Mouse (Mus musculus): ENCODE measurements at regions not wholly inside any gene's neighbourhood (a gene's known extent, or its start where the extent isn't known, plus 50 kb on each side); places are given as distances from the start of the nearest gene placed in this dataset.

GRCm38 (mm10) chr6:93478521-93478920 lies 535.2 kb upstream of the Adamts9 start:
- no peak for ATAC-seq (ENCODE audit: insufficient number of reproducible peaks, insufficient read depth, low FRiP score, low TSS enrichment)
- Histone ChIP-seq H3K27ac (no peak overlapping the region), H3K4me2 (replicated peaks) (no peak overlapping the region), H3K9me3 (no peaks in the 10 kb centered on the region), H3K4me3 (no peak overlapping the region), H3K4me1 (no peaks in the 10 kb centered on the region), H3K36me3 (no peaks in the 10 kb centered on the region), H3K9ac (no peak overlapping the region), H3K27me3 (no peaks in the 10 kb centered on the region)
- WGBS = 85% methylated on average over 2 of the region's 2 CpGs

- WGBS = 48% methylated on average over 1 of the region's 1 CpGs
- Histone ChIP-seq H3K27ac (no peak overlapping the region), H3K9me3 (no peaks in the 10 kb centered on the region), H3K36me3 (no peaks in the 10 kb centered on the region), H3K4me3 (no peak overlapping the region), H3K4me1 (no peaks in the 10 kb centered on the region), H3K9ac (no peak overlapping the region), H3K27me3 (no peaks in the 10 kb centered on the region), H3K4me2 (replicated peaks) (no peak overlapping the region)
- ATAC-seq (ENCODE audit: insufficient number of reproducible peaks, insufficient read depth, low FRiP score, low TSS enrichment) = no peak
Observed at GRCm38 (mm10) chr6:93474981-93475380, 531.7 kb upstream of the Adamts9 start.

- Histone ChIP-seq H3K27ac (no peak overlapping the region), H3K27me3 (no peaks in the 10 kb centered on the region), H3K9me3 (no peaks in the 10 kb centered on the region), H3K9ac (no peak overlapping the region), H3K4me2 (replicated peaks) (no peak overlapping the region), H3K36me3 (no peaks in the 10 kb centered on the region), H3K4me3 (no peak overlapping the region), H3K4me1 (no peaks in the 10 kb centered on the region)
- WGBS = 90% methylated on average over 5 of the region's 5 CpGs
- no peak for ATAC-seq (ENCODE audit: insufficient number of reproducible peaks, insufficient read depth, low FRiP score, low TSS enrichment)
Observed at GRCm38 (mm10) chr6:93467867-93468266, 524.6 kb upstream of the Adamts9 start.

- no peaks in the 10 kb centered on the region for H3K27me3 ChIP-seq
Observed at GRCm38 (mm10) chr6:93462861-93463260, 519.6 kb upstream of the Adamts9 start.

GRCm38 (mm10) chr6:93461374-93461773 lies 518.1 kb upstream of the Adamts9 start:
- Histone ChIP-seq H3K27ac (no peak overlapping the region), H3K9ac (no peak overlapping the region), H3K4me3 (no peak overlapping the region), H3K4me1 (0 out of 2 replicates have a peak, but pooled peaks cover 15% of the 10 kb centered on the region), H3K27me3 (no peaks in the 10 kb centered on the region), H3K36me3 (no peaks in the 10 kb centered on the region), H3K9me3 (no peaks in the 10 kb centered on the region), H3K4me2 (replicated peaks) (no peak overlapping the region)
- ATAC-seq (ENCODE audit: insufficient number of reproducible peaks, insufficient read depth, low FRiP score, low TSS enrichment) = no peak
- WGBS = 74% methylated on average over 3 of the region's 3 CpGs

More at GRCm38 (mm10) chr6:93462861-93463260, 519.6 kb upstream of the Adamts9 start:
- Histone ChIP-seq H3K27ac (no peak overlapping the region), H3K4me3 (no peak overlapping the region), H3K9me3 (no peaks in the 10 kb centered on the region), H3K9ac (no peak overlapping the region), H3K4me1 (0 out of 2 replicates have a peak, but pooled peaks cover 6% of the 10 kb centered on the region), H3K36me3 (no peaks in the 10 kb centered on the region), H3K4me2 (replicated peaks) (no peak overlapping the region)
- 82% methylated on average over 4 of the region's 4 CpGs for WGBS
- ATAC-seq (ENCODE audit: insufficient number of reproducible peaks, insufficient read depth, low FRiP score, low TSS enrichment) = no peak

- no peaks in the 10 kb centered on the region for H3K27me3 ChIP-seq
- 36% methylated on average over 4 of the region's 4 CpGs for WGBS
- H3K27ac ChIP-seq = no peak overlapping the region; the same call in 1 of the 2 replicates
- H3K4me1 ChIP-seq = 0 out of 2 replicates have a peak, but pooled peaks cover 15% of the 10 kb centered on the region
- no peaks in the 10 kb centered on the region for H3K9me3 ChIP-seq
- ATAC-seq (ENCODE audit: insufficient number of reproducible peaks, insufficient read depth, low FRiP score, low TSS enrichment) = no peak
- H3K4me2 ChIP-seq (replicated peaks) = no peak overlapping the region
- no peak overlapping the region for H3K9ac ChIP-seq
- H3K36me3 ChIP-seq = no peaks in the 10 kb centered on the region
- H3K4me3 ChIP-seq = no peak overlapping the region
Observed at GRCm38 (mm10) chr6:93457613-93458012, 514.3 kb upstream of the Adamts9 start.

- H3K4me3 ChIP-seq = no peak overlapping the region
- ATAC-seq (ENCODE audit: insufficient number of reproducible peaks, insufficient read depth, low FRiP score, low TSS enrichment) = no peak
- H3K9ac ChIP-seq = no peak overlapping the region
- H3K27ac ChIP-seq = no peak overlapping the region
- H3K36me3 ChIP-seq = no peaks in the 10 kb centered on the region
- H3K27me3 ChIP-seq = no peaks in the 10 kb centered on the region
- WGBS = 78% methylated on average over 9 of the region's 9 CpGs
- H3K4me2 ChIP-seq (replicated peaks) = no peak overlapping the region
- H3K9me3 ChIP-seq = no peaks in the 10 kb centered on the region
- 0 out of 2 replicates have a peak, but pooled peaks cover 14% of the 10 kb centered on the region for H3K4me1 ChIP-seq
Observed at GRCm38 (mm10) chr6:93456383-93457033, 513.2 kb upstream of the Adamts9 start.

GRCm38 (mm10) chr6:93445568-93445967 lies 502.3 kb upstream of the Adamts9 start:
- ATAC-seq (ENCODE audit: insufficient number of reproducible peaks, insufficient read depth, low FRiP score, low TSS enrichment) = no peak
- H3K4me3 ChIP-seq = no peak overlapping the region
- H3K4me2 ChIP-seq (replicated peaks) = no peak overlapping the region
- no peak overlapping the region for H3K27ac ChIP-seq
- WGBS = 78% methylated on average over 16 of the region's 16 CpGs
- H3K9me3 ChIP-seq = no peaks in the 10 kb centered on the region
- no peaks in the 10 kb centered on the region for H3K36me3 ChIP-seq
- H3K4me1 ChIP-seq = peaks cover 12% of the 10 kb centered on the region
- H3K27me3 ChIP-seq = no peaks in the 10 kb centered on the region
- H3K9ac ChIP-seq = no peak overlapping the region

- Histone ChIP-seq H3K4me1 (peaks cover 12% of the 10 kb centered on the region), H3K9ac (no peak overlapping the region), H3K9me3 (no peaks in the 10 kb centered on the region), H3K4me2 (replicated peaks) (no peak overlapping the region), H3K36me3 (no peaks in the 10 kb centered on the region), H3K27me3 (no peaks in the 10 kb centered on the region), H3K27ac (no peak overlapping the region), H3K4me3 (no peak overlapping the region)
- WGBS = 57% methylated on average over 5 of the region's 5 CpGs
- no peak for ATAC-seq (ENCODE audit: insufficient number of reproducible peaks, insufficient read depth, low FRiP score, low TSS enrichment)
Observed at GRCm38 (mm10) chr6:93445124-93445523, 501.8 kb upstream of the Adamts9 start.

GRCm38 (mm10) chr6:93443766-93444557 lies 500.7 kb upstream of the Adamts9 start:
- H3K36me3 ChIP-seq = no peaks in the 10 kb centered on the region
- no peaks in the 10 kb centered on the region for H3K9me3 ChIP-seq
- WGBS = 17% methylated on average over 11 of the region's 11 CpGs
- ATAC-seq (ENCODE audit: insufficient number of reproducible peaks, insufficient read depth, low FRiP score, low TSS enrichment) = no peak
- H3K27me3 ChIP-seq = no peaks in the 10 kb centered on the region
- 0 out of 2 replicates have a peak overlapping the region, but pooled peaks have one; percentile 36 for H3K27ac ChIP-seq
- H3K4me2 ChIP-seq (replicated peaks) = peak overlapping the region; percentile 14; the same call in 1 of the 2 replicates
- no peak overlapping the region for H3K4me3 ChIP-seq
- H3K9ac ChIP-seq = peak overlapping the region; percentile 15; the same call in 1 of the 2 replicates
- peaks cover 12% of the 10 kb centered on the region for H3K4me1 ChIP-seq

GRCm38 (mm10) chr6:93433446-93433845 lies 490.2 kb upstream of the Adamts9 start:
- no peak overlapping the region for H3K27ac ChIP-seq

GRCm38 (mm10) chr6:93426141-93426540 lies 482.8 kb upstream of the Adamts9 start:
- Histone ChIP-seq H3K9me3 (no peaks in the 10 kb centered on the region), H3K27me3 (no peaks in the 10 kb centered on the region), H3K9ac (no peak overlapping the region), H3K4me3 (no peak overlapping the region), H3K4me2 (replicated peaks) (no peak overlapping the region), H3K27ac (no peak overlapping the region), H3K36me3 (no peaks in the 10 kb centered on the region), H3K4me1 (no peaks in the 10 kb centered on the region)
- no peak for ATAC-seq (ENCODE audit: insufficient number of reproducible peaks, insufficient read depth, low FRiP score, low TSS enrichment)
- 90% methylated on average over 1 of the region's 1 CpGs for WGBS

More at GRCm38 (mm10) chr6:93433446-93433845, 490.2 kb upstream of the Adamts9 start:
- 83% methylated on average over 1 of the region's 1 CpGs for WGBS
- Histone ChIP-seq H3K4me2 (replicated peaks) (no peak overlapping the region), H3K4me3 (no peak overlapping the region), H3K9me3 (no peaks in the 10 kb centered on the region), H3K9ac (no peak overlapping the region), H3K36me3 (no peaks in the 10 kb centered on the region), H3K27me3 (no peaks in the 10 kb centered on the region), H3K4me1 (no peaks in the 10 kb centered on the region)
- ATAC-seq (ENCODE audit: insufficient number of reproducible peaks, insufficient read depth, low FRiP score, low TSS enrichment) = no peak
